Comparison of ENCODE assay signal across 31 mouse cellular contexts in the genomic region with DNA sequence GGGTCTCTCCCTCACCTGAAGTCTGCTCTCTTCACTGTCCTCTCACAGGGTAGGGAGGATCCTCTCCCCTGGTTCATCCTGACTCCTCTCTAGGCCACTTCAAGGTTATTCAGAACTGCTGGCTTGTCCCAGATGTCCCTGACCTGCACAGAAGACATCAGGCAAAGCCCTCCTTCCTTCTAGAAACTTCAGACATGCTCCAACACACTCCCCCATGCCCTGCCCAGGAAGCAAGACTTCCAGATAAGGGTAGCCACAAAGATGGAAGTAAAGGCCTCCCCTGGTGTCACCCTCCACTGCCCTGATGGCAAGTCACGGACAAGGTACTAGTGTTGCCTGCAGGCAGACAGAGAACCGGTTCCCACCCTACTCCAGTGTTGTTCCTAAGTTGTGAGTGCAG. TPM values are rescaled to one million over a fixed set of nuclear protein-coding genes. Genes with fewer than 3 reads are reported as not detected.
DNase-seq lines count a peak whose midpoint lies in the region; ATAC-seq and TF ChIP-seq lines count a peak whose summit lies in the region.
"Had no signal": no experiment of that assay in that cellular context is flagged by ENCODE, and none has a peak within 500 bp of the region (broad histone marks: within the 10 kb centered on the region; RNA-seq: fewer than 3 reads in every experiment).

No protein-coding gene starts in this region.

- H3K27ac ChIP-seq in heart, embryonic 13.5 days (replicated peaks): peak overlapping the region; percentile 94
- no peak overlapping the region for H3K27ac ChIP-seq in kidney, embryonic 16.5 days (ENCODE audit: low read length)
- no peak overlapping the region for H3K27ac ChIP-seq in midbrain, embryonic 11.5 days (ENCODE audit: low read depth, low read length)
- H3K27ac ChIP-seq in midbrain, postnatal 0 days (ENCODE audit: low read depth, low read length): no peak overlapping the region
- H3K27ac ChIP-seq: embryonic facial prominence, embryonic 13.5 days; forebrain, embryonic 10.5 days; forebrain, embryonic 15.5 days; hindbrain, embryonic 10.5 days; hindbrain, embryonic 15.5 days; liver, embryonic 12.5 days; midbrain, embryonic 15.5 days; stomach, embryonic 15.5 days had no signal

- no peak for TF ChIP-seq CTCF in midbrain, postnatal 0 days (IDR thresholded peaks at IDR 0.05)

- peaks cover 64% of the 10 kb centered on the region for H3K4me1 ChIP-seq in heart, embryonic 13.5 days
- H3K4me1 ChIP-seq in kidney, embryonic 16.5 days (ENCODE audit: insufficient read depth, low read length): peaks cover 38% of the 10 kb centered on the region
- no peaks in the 10 kb centered on the region for H3K4me1 ChIP-seq in midbrain, embryonic 11.5 days (ENCODE audit: control insufficient read depth, insufficient read depth, low read length)
- no peaks in the 10 kb centered on the region for H3K4me1 ChIP-seq in midbrain, postnatal 0 days (ENCODE audit: insufficient read depth, low read length)
- H3K4me1 ChIP-seq: forebrain, embryonic 10.5 days; hindbrain, embryonic 10.5 days; liver, embryonic 12.5 days; midbrain, embryonic 15.5 days had no signal

- H3K27me3 ChIP-seq in heart, embryonic 13.5 days (replicated peaks): no peaks in the 10 kb centered on the region
- H3K27me3 ChIP-seq in kidney, embryonic 16.5 days (ENCODE audit: insufficient read depth, low read length): no peaks in the 10 kb centered on the region
- H3K27me3 ChIP-seq in midbrain, embryonic 11.5 days (ENCODE audit: control insufficient read depth, insufficient read depth, low read length): no peaks in the 10 kb centered on the region
- H3K27me3 ChIP-seq in midbrain, postnatal 0 days (ENCODE audit: insufficient read depth, low read length): no peaks in the 10 kb centered on the region
- H3K27me3 ChIP-seq: embryonic facial prominence, embryonic 13.5 days; forebrain, embryonic 15.5 days; heart, embryonic 15.5 days; hindbrain, embryonic 15.5 days; liver, embryonic 12.5 days; midbrain, embryonic 15.5 days; stomach, embryonic 15.5 days had no signal

- no peak for DNase-seq in heart, adult 18-20 months
- DNase-seq in kidney, postnatal 4 days: no peak
- peak; percentile 53 for DNase-seq in midbrain, embryonic 11.5 days (ENCODE audit: low spot score, missing footprints)
- DNase-seq in midbrain, postnatal 0 days (ENCODE audit: low spot score): no peak
- DNase-seq in cerebellum, postnatal 36 days: no peak
- DNase-seq: adrenal gland, adult 2 months; adrenal gland, postnatal 36 days; B cell, adult 2 months; cerebellum, adult 2 months; gastrocnemius, postnatal 36 days; kidney, adult 2 months; kidney, postnatal 36 days; liver, postnatal 0 days; right cerebral cortex, postnatal 25 days; thymus, postnatal 14 days had no signal

- WGBS in heart, embryonic 13.5 days: 47% methylated on average over 2 of the region's 2 CpGs
- WGBS in kidney, embryonic 16.5 days: 43% methylated on average over 2 of the region's 2 CpGs
- WGBS in midbrain, embryonic 11.5 days: 78% methylated on average over 2 of the region's 2 CpGs
- WGBS in midbrain, postnatal 0 days: 81% methylated on average over 2 of the region's 2 CpGs

- H3K36me3 ChIP-seq in heart, embryonic 13.5 days: peaks cover 95% of the 10 kb centered on the region
- H3K36me3 ChIP-seq in kidney, embryonic 16.5 days (ENCODE audit: insufficient read depth, low read length): peaks cover 33% of the 10 kb centered on the region
- H3K36me3 ChIP-seq in midbrain, embryonic 11.5 days (ENCODE audit: control insufficient read depth, insufficient read depth, low read length): no peaks in the 10 kb centered on the region
- H3K36me3 ChIP-seq in midbrain, postnatal 0 days (ENCODE audit: insufficient read depth, low read length): 0 out of 2 replicates have a peak, but pooled peaks cover 4% of the 10 kb centered on the region
- H3K36me3 ChIP-seq: embryonic facial prominence, embryonic 13.5 days; forebrain, embryonic 15.5 days; hindbrain, embryonic 15.5 days; midbrain, embryonic 15.5 days had no signal

- ATAC-seq in heart, embryonic 13.5 days (ENCODE audit: extremely low read depth, insufficient number of reproducible peaks, low FRiP score, low TSS enrichment): no peak
- ATAC-seq in kidney, embryonic 16.5 days (ENCODE audit: low FRiP score, low TSS enrichment): 0 out of 2 replicates have a peak, but pooled peaks have one; percentile 25
- ATAC-seq in midbrain, embryonic 11.5 days (ENCODE audit: low FRiP score): no peak
- ATAC-seq in midbrain, postnatal 0 days (ENCODE audit: low FRiP score): no peak
- ATAC-seq in megakaryocyte-erythroid progenitor cell, adult 5-6 weeks (replicated peaks; ENCODE audit: low FRiP score, low TSS enrichment, poor library complexity, severe bottlenecking): 0 out of 2 replicates have a peak, but pooled peaks have one; percentile 29
- ATAC-seq: activated CD4-positive, CD25-positive, alpha-beta regulatory T cell, adult 4 months; forebrain, embryonic 15.5 days; inflammation-experienced regulatory T-cells, adult 6 months; liver, embryonic 12.5 days; liver, postnatal 0 days; midbrain, embryonic 15.5 days had no signal

- no peak overlapping the region for H3K4me3 ChIP-seq in heart, embryonic 13.5 days
- no peak overlapping the region for H3K4me3 ChIP-seq in kidney, embryonic 16.5 days (ENCODE audit: low read length)
- no peak overlapping the region for H3K4me3 ChIP-seq in midbrain, embryonic 11.5 days (ENCODE audit: low read depth, low read length)
- no peak overlapping the region for H3K4me3 ChIP-seq in midbrain, postnatal 0 days (ENCODE audit: low read depth, low read length)
- H3K4me3 ChIP-seq: embryonic facial prominence, embryonic 13.5 days; forebrain, embryonic 10.5 days; forebrain, embryonic 15.5 days; heart, embryonic 15.5 days; hindbrain, embryonic 10.5 days; hindbrain, embryonic 15.5 days; liver, embryonic 12.5 days; midbrain, embryonic 15.5 days; stomach, embryonic 15.5 days had no signal

- H3K4me2 ChIP-seq in heart, embryonic 13.5 days: no peak overlapping the region
- H3K4me2 ChIP-seq in kidney, embryonic 16.5 days (replicated peaks; ENCODE audit: low read depth, low read length): no peak overlapping the region
- H3K4me2 ChIP-seq in midbrain, embryonic 11.5 days: no peak overlapping the region
- H3K4me2 ChIP-seq in midbrain, postnatal 0 days (ENCODE audit: low read depth, low read length, poor library complexity, severe bottlenecking): no peak overlapping the region
- H3K4me2 ChIP-seq: embryonic facial prominence, embryonic 13.5 days; forebrain, embryonic 15.5 days; heart, embryonic 15.5 days; hindbrain, embryonic 15.5 days; liver, embryonic 12.5 days; midbrain, embryonic 15.5 days; stomach, embryonic 15.5 days had no signal

- H3K9me3 ChIP-seq in heart, embryonic 13.5 days: no peaks in the 10 kb centered on the region
- no peaks in the 10 kb centered on the region for H3K9me3 ChIP-seq in kidney, embryonic 16.5 days (ENCODE audit: low read length)
- no peaks in the 10 kb centered on the region for H3K9me3 ChIP-seq in midbrain, embryonic 11.5 days (ENCODE audit: control insufficient read depth, low read length)
- no peaks in the 10 kb centered on the region for H3K9me3 ChIP-seq in midbrain, postnatal 0 days (ENCODE audit: low read length)
- H3K9me3 ChIP-seq: embryonic facial prominence, embryonic 13.5 days; forebrain, embryonic 10.5 days; forebrain, embryonic 15.5 days; heart, embryonic 15.5 days; hindbrain, embryonic 10.5 days; hindbrain, embryonic 15.5 days; liver, embryonic 12.5 days; midbrain, embryonic 15.5 days; stomach, embryonic 15.5 days had no signal

- no peak overlapping the region for H3K9ac ChIP-seq in heart, embryonic 13.5 days
- no peak overlapping the region for H3K9ac ChIP-seq in kidney, embryonic 16.5 days (replicated peaks; ENCODE audit: low read length)
- H3K9ac ChIP-seq in midbrain, embryonic 11.5 days (ENCODE audit: low read length): no peak overlapping the region
- no peak overlapping the region for H3K9ac ChIP-seq in midbrain, postnatal 0 days (replicated peaks; ENCODE audit: low read length, poor library complexity, severe bottlenecking)
- H3K9ac ChIP-seq: embryonic facial prominence, embryonic 13.5 days; forebrain, embryonic 15.5 days; heart, embryonic 15.5 days; hindbrain, embryonic 15.5 days; liver, embryonic 12.5 days; liver, postnatal 0 days; midbrain, embryonic 15.5 days; stomach, embryonic 15.5 days had no signal

RNA-seq across cellular contexts. Expression of gene Smtnl2, which starts 16.8 kb away (rescaled TPM):
- polyA plus RNA-seq in heart, embryonic 13.5 days (2015; fragmentation: Nextera tagmentation; extraction: Ambion mirVana): 145 and 160 TPM in 2 replicates
- total RNA-seq in heart, adult 18-20 months (2021): 10 to 100 TPM in 1 of 2 experiments, 1 to 10 TPM in 1; 9.4 to 11.3 TPM
- polyA plus RNA-seq in kidney, embryonic 16.5 days (2015; fragmentation: Nextera tagmentation; extraction: Ambion mirVana): 109 and 124 TPM in 2 replicates
- 3.7 and 4.1 TPM in 2 replicates for polyA plus RNA-seq in midbrain, embryonic 11.5 days (2014; fragmentation: Nextera tagmentation; extraction: Ambion mirVana)
- total RNA-seq in midbrain, postnatal 0 days (2014; rRNA removed): 18.0 and 18.6 TPM in 2 replicates
- 11.0 and 13.3 TPM in 2 replicates for polyA plus RNA-seq in midbrain, postnatal 0 days (2015; fragmentation: Nextera tagmentation; extraction: Ambion mirVana)
- 0.50 and 0.52 TPM in 2 replicates for total RNA-seq in megakaryocyte-erythroid progenitor cell, adult 5-6 weeks (2014; fragmentation: Nextera tagmentation)
- total RNA-seq in megakaryocyte-erythroid progenitor cell, adult 5-6 weeks (2017): 0.11 TPM in 1 of 2 replicates, not detected in the other
- total RNA-seq: neutrophil, adult 5-6 weeks had no signal
- polyA plus RNA-seq: activated CD4-positive, CD25-positive, alpha-beta regulatory T cell, adult 4 months; inflammation-experienced regulatory T-cells, adult 6 months had no signal

RNA-seq across cellular contexts. Expression of gene Tekt1, which starts 32.5 kb away (rescaled TPM):
- polyA plus RNA-seq in heart, embryonic 13.5 days (2015; fragmentation: Nextera tagmentation; extraction: Ambion mirVana): 0.47 and 0.55 TPM in 2 replicates
- under 1 TPM in 1 of 2 experiments, not detected in 1; 0.75 TPM for total RNA-seq in heart, adult 18-20 months (2021)
- polyA plus RNA-seq in kidney, embryonic 16.5 days (2015; fragmentation: Nextera tagmentation; extraction: Ambion mirVana): 6.1 and 6.5 TPM in 2 replicates
- polyA plus RNA-seq in midbrain, embryonic 11.5 days (2014; fragmentation: Nextera tagmentation; extraction: Ambion mirVana): 4.2 and 5.3 TPM in 2 replicates
- total RNA-seq in midbrain, postnatal 0 days (2014; rRNA removed): 6.9 and 9.8 TPM in 2 replicates
- polyA plus RNA-seq in midbrain, postnatal 0 days (2015; fragmentation: Nextera tagmentation; extraction: Ambion mirVana): 7.4 and 10.3 TPM in 2 replicates
- total RNA-seq in megakaryocyte-erythroid progenitor cell, adult 5-6 weeks (2014; fragmentation: Nextera tagmentation): not detected in 2 replicates
- total RNA-seq in megakaryocyte-erythroid progenitor cell, adult 5-6 weeks (2017): not detected in 2 replicates
- total RNA-seq: neutrophil, adult 5-6 weeks had no signal
- polyA plus RNA-seq: activated CD4-positive, CD25-positive, alpha-beta regulatory T cell, adult 4 months; inflammation-experienced regulatory T-cells, adult 6 months; liver, postnatal 0 days had no signal

RNA-seq across cellular contexts. Expression of gene Ggt6, which starts 40.6 kb away (rescaled TPM):
- polyA plus RNA-seq in heart, embryonic 13.5 days (2015; fragmentation: Nextera tagmentation; extraction: Ambion mirVana): not detected in 2 replicates
- not detected for total RNA-seq in heart, adult 18-20 months (2021)
- polyA plus RNA-seq in kidney, embryonic 16.5 days (2015; fragmentation: Nextera tagmentation; extraction: Ambion mirVana): 1.6 and 2.2 TPM in 2 replicates
- not detected in 2 replicates for polyA plus RNA-seq in midbrain, embryonic 11.5 days (2014; fragmentation: Nextera tagmentation; extraction: Ambion mirVana)
- 1.4 TPM in 1 of 2 replicates, not detected in the other for total RNA-seq in midbrain, postnatal 0 days (2014; rRNA removed)
- not detected in 2 replicates for polyA plus RNA-seq in midbrain, postnatal 0 days (2015; fragmentation: Nextera tagmentation; extraction: Ambion mirVana)
- total RNA-seq in megakaryocyte-erythroid progenitor cell, adult 5-6 weeks (2014; fragmentation: Nextera tagmentation): not detected in 2 replicates
- not detected in 2 replicates for total RNA-seq in megakaryocyte-erythroid progenitor cell, adult 5-6 weeks (2017)
- total RNA-seq: neutrophil, adult 5-6 weeks had no signal
- polyA plus RNA-seq: activated CD4-positive, CD25-positive, alpha-beta regulatory T cell, adult 4 months; forebrain, embryonic 10.5 days; forebrain, embryonic 15.5 days; heart, embryonic 15.5 days; hindbrain, embryonic 10.5 days; hindbrain, embryonic 15.5 days; inflammation-experienced regulatory T-cells, adult 6 months; liver, embryonic 12.5 days; midbrain, embryonic 15.5 days; neural tube, embryonic 11.5 days had no signal

RNA-seq across cellular contexts. Expression of gene Mybbp1a, which starts 46.5 kb away (rescaled TPM):
- 82.3 and 88.2 TPM in 2 replicates for polyA plus RNA-seq in heart, embryonic 13.5 days (2015; fragmentation: Nextera tagmentation; extraction: Ambion mirVana)
- 10 to 100 TPM; 43.1 to 47.5 TPM for total RNA-seq in heart, adult 18-20 months (2021)
- polyA plus RNA-seq in kidney, embryonic 16.5 days (2015; fragmentation: Nextera tagmentation; extraction: Ambion mirVana): 175 and 177 TPM in 2 replicates
- 142 and 144 TPM in 2 replicates for polyA plus RNA-seq in midbrain, embryonic 11.5 days (2014; fragmentation: Nextera tagmentation; extraction: Ambion mirVana)
- 25.9 and 30.7 TPM in 2 replicates for total RNA-seq in midbrain, postnatal 0 days (2014; rRNA removed)
- 50.0 and 50.4 TPM in 2 replicates for polyA plus RNA-seq in midbrain, postnatal 0 days (2015; fragmentation: Nextera tagmentation; extraction: Ambion mirVana)
- total RNA-seq in megakaryocyte-erythroid progenitor cell, adult 5-6 weeks (2014; fragmentation: Nextera tagmentation): 215 and 248 TPM in 2 replicates
- total RNA-seq in megakaryocyte-erythroid progenitor cell, adult 5-6 weeks (2017): 185 and 248 TPM in 2 replicates

Comparison
In these comparisons a context has a peak if more than half of its experiments do, and no peak if none do; other contexts are left out.
1. ATAC-seq: peak in kidney, embryonic 16.5 days (single experiment) and megakaryocyte-erythroid progenitor cell, adult 5-6 weeks (single experiment); none in heart, embryonic 13.5 days (single experiment), midbrain, embryonic 11.5 days (single experiment) and midbrain, postnatal 0 days (single experiment).